Mouse (Mus musculus): ENCODE data around the gene Rad51b.

DNA sequence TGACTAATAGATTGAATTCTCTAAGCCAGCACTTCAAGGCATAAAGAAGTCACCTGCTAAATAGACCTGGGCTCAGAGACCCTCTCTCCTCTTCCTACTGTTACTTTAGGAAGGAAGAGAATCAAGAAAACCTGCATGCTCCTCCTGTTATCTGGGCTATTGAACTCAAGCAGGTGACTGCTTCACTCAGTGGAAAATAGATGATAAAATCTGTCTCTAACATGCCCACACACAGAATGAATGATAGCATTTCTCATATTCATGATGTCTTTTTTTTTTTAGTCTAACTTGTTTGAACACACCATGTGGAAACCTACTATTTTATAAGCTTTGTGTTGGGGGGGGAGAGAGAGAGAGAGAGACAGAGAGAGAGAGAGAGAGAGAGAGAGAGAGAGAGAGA, 352.7 kb downstream of the Rad51b start:
- TF ChIP-seq CHD2 (IDR thresholded peaks at IDR 0.05; ENCODE audit: low read length): no peak
- no peak for TF ChIP-seq CTCF (conservative IDR thresholded peaks at IDR 0.05 in 1 of 2, IDR thresholded peaks at IDR 0.05 in 1 of 2; ENCODE audit: low read depth in 2 of 2, low read length in 2 of 2)
